Mouse (Mus musculus): Measurements from ENCODE around the gene Abtb1. TPM values are rescaled to one million over a fixed set of nuclear protein-coding genes. Genes with fewer than 3 reads are reported as not detected.

The Abtb1 gene
- polyA plus RNA-seq, 1 experiment from 2014 or later, result 57.7 TPM

DNA sequence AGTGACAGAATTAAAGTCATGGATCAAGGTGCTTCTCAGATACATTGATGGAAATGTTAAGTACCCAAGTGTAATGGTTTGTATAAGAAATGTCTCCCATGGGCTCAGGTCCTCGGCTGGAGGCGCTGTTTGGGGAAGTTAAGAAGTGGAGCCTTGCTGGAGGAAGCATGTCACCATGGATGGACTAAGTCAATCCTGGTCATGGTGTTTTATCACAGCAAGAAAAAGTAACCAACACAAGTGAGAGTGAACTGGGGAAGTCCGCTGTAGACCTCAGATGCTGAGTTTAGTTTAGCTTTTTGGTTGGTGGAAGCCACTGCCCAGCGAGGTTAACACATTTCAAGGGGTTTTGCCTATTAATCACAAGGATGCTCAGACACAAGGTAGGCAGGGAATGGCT is 12.2 kb downstream of the Abtb1 start:
- peaks cover 38% of the 10 kb centered on the region for H3K36me3 ChIP-seq (replicated peaks)
- no peak overlapping the region for H3K27ac ChIP-seq (replicated peaks)
- no peaks in the 10 kb centered on the region for H3K27me3 ChIP-seq
- 74% methylated on average over 4 of the region's 4 CpGs for WGBS (ENCODE audit: insufficient replicate concordance)
- no peak overlapping the region for H3K9ac ChIP-seq
- no peak overlapping the region for H3K4me2 ChIP-seq
- H3K4me3 ChIP-seq (replicated peaks), result no peak overlapping the region
- H3K4me1 ChIP-seq (replicated peaks), result peaks cover 53% of the 10 kb centered on the region
- no peaks in the 10 kb centered on the region for H3K9me3 ChIP-seq (replicated peaks)
- no peak for ATAC-seq (ENCODE audit: insufficient read depth)

DNA sequence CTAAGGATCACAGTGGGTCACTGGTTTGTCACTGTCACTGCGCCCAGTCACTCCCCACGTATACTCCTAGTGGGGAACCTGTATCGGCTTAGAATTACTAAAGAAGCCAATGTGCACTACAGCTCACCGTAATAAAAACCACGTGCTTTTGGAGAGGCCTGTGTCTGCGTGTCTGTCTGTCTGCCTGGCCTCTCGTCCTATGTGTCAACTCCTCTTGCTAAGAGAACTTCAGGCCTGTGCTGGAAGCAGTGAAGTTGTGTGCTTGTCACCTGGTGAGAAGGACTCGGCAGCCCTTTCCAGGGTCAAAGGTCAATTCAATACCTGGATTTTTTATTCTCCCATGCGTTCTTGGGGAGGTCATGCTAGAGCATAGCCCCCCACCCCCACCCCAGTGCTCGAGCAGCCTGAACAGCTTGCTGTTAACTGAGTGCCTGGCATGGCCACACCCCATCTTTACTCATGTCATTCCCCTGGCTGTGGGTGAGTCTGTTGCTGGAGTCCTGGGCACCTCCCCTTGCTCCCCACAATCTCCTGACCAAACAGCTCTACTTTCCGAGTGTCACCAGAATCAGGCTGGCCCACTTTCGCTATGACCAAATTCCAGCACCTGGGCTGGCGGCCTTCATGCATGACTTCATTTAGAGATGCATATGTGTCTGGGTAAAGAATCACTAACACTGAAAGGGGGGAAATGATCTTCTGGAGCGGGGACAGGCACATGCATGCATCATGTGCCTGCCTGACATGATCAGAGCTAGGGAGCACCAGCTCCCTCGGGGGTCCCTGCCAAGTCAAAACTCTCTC is 13.4 kb downstream of the Abtb1 start:
- H3K27ac ChIP-seq (replicated peaks), result no peak overlapping the region
- H3K36me3 ChIP-seq (replicated peaks), result peaks cover 50% of the 10 kb centered on the region
- H3K4me1 ChIP-seq (replicated peaks), result peaks cover 41% of the 10 kb centered on the region
- H3K9ac ChIP-seq, result no peak overlapping the region
- no peak overlapping the region for H3K4me3 ChIP-seq (replicated peaks)
- WGBS (ENCODE audit: insufficient replicate concordance), result 60% methylated on average over 15 of the region's 15 CpGs
- H3K9me3 ChIP-seq (replicated peaks), result no peaks in the 10 kb centered on the region
- no peak for ATAC-seq (ENCODE audit: insufficient read depth)
- H3K27me3 ChIP-seq, result no peaks in the 10 kb centered on the region
- no peak overlapping the region for H3K4me2 ChIP-seq

DNA sequence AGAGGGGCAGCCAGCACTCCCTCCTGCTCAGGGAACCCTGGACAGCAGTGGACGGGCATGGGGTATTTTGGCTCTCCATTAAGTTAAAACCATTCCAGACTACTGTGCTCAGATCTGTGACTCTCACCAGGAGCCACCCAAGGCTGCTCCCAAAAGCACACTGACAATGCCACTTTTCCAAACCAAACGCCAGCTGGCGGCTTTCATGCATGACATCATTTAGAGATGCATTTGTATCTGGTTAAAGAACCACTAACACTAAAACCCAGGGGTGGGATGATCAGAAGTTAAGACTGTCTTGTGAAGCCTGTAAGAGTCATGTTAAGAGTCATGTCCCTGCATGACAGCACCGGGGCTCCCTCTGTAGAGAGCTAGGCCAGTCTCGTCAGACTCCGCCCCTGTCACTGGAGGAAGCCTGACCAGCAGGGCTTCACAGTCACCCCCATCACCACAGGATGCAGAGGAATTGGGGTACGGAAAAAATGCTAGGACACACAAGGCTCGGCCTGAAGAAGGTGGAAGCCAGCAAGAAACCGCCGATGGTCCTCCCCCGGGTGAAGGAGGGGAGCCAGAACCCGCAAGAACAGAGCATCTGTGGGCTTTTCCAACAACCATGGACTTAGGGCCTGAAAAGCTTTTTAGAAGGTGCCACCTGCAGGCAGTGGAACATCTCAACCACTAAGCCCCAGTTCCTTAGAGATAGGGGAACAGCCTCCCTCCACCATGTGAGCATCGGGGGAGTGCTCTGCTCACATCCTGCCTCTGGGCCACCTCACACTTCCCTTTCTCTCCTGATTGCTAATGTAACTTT is 14.2 kb downstream of the Abtb1 start:
- Histone ChIP-seq H3K4me3 (replicated peaks) (no peak overlapping the region), H3K27me3 (no peaks in the 10 kb centered on the region), H3K9ac (no peak overlapping the region), H3K4me1 (replicated peaks) (peaks cover 33% of the 10 kb centered on the region), H3K9me3 (replicated peaks) (no peaks in the 10 kb centered on the region), H3K27ac (replicated peaks) (no peak overlapping the region), H3K36me3 (replicated peaks) (peaks cover 58% of the 10 kb centered on the region), H3K4me2 (no peak overlapping the region)
- no peak for ATAC-seq (ENCODE audit: insufficient read depth)
- WGBS (ENCODE audit: insufficient replicate concordance), result 55% methylated on average over 13 of the region's 13 CpGs

DNA sequence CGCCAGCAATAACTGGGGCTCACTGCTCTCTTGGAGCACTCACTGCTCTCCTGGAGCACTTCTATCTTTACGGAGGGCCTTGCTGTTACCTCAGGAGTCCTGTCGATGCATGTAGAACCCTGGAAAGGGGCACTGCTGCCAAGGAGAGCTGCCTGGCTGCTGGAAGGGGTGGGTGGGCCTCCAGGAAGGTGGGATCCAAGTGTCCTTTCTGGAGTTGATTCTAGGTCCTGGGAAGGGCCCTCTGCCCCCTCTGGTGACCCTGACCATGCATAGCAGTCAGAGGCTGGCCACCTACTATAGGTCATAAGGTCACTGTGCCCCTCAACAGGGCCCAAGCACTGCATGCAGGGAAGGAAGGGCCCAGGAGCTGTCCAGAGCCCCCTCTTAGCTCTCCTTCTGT is 14.8 kb downstream of the Abtb1 start:
- no peak for ATAC-seq (ENCODE audit: insufficient read depth)
- Histone ChIP-seq H3K36me3 (replicated peaks) (peaks cover 64% of the 10 kb centered on the region), H3K9me3 (replicated peaks) (no peaks in the 10 kb centered on the region), H3K4me3 (replicated peaks) (no peak overlapping the region), H3K4me2 (no peak overlapping the region), H3K4me1 (replicated peaks) (peaks cover 28% of the 10 kb centered on the region), H3K27ac (replicated peaks) (no peak overlapping the region), H3K27me3 (no peaks in the 10 kb centered on the region), H3K9ac (no peak overlapping the region)
- WGBS (ENCODE audit: insufficient replicate concordance), result 76% methylated on average over 3 of the region's 3 CpGs

DNA sequence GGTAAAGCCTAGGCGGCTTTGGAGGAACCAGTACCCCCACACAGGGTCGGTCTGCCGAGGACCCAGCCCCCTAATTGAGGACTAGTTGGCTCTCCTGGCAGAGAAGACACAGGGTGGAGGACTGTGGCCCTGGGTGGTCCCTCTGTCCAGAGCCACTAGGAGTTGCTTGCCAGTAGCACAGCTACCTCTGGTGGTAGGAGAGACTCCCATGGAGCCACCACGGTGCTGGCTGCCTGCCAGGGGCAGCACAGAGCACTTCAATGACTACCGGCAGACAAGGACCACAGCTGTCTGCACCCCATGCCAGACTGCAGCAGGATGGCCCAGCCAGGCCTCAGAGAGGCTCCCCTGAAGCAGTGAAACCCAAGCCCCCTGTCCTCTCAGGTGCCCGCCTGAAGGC is 15.2 kb downstream of the Abtb1 start:
- 40% methylated on average over 6 of the region's 6 CpGs for WGBS (ENCODE audit: insufficient replicate concordance)
- Histone ChIP-seq H3K4me3 (replicated peaks) (no peak overlapping the region), H3K36me3 (replicated peaks) (peaks cover 69% of the 10 kb centered on the region), H3K9ac (no peak overlapping the region), H3K27me3 (no peaks in the 10 kb centered on the region), H3K4me2 (no peak overlapping the region), H3K27ac (replicated peaks) (no peak overlapping the region), H3K9me3 (replicated peaks) (no peaks in the 10 kb centered on the region), H3K4me1 (replicated peaks) (peaks cover 25% of the 10 kb centered on the region)
- ATAC-seq (ENCODE audit: insufficient read depth), result no peak

DNA sequence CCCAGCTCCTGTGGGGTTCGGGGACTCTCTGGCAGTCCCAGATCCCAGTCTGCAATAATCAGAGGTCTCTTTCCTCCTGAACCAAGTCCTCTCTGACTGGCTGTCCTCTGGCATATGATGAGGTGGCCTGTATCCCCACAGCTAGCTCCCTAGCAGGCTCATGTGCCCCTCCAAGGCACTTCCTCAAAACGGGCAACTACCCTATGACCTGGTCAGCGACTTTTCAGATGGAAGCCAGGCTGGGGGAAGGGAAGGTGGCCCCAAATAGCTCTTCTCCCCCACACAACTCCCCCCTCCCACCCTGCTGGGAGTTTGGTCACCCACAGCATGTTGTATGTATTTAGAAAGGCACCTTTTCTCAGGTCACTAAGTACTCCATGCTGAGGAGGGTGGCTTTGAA is 15.7 kb downstream of the Abtb1 start:
- peaks cover 72% of the 10 kb centered on the region for H3K36me3 ChIP-seq (replicated peaks)
- no peak overlapping the region for H3K4me2 ChIP-seq
- no peaks in the 10 kb centered on the region for H3K27me3 ChIP-seq
- H3K4me3 ChIP-seq (replicated peaks), result no peak overlapping the region
- H3K4me1 ChIP-seq (replicated peaks), result peaks cover 22% of the 10 kb centered on the region
- no peak overlapping the region for H3K27ac ChIP-seq (replicated peaks)
- no peaks in the 10 kb centered on the region for H3K9me3 ChIP-seq (replicated peaks)
- no peak overlapping the region for H3K9ac ChIP-seq
- WGBS (ENCODE audit: insufficient replicate concordance), result 24% methylated on average over 3 of the region's 3 CpGs
- no peak for ATAC-seq (ENCODE audit: insufficient read depth)

DNA sequence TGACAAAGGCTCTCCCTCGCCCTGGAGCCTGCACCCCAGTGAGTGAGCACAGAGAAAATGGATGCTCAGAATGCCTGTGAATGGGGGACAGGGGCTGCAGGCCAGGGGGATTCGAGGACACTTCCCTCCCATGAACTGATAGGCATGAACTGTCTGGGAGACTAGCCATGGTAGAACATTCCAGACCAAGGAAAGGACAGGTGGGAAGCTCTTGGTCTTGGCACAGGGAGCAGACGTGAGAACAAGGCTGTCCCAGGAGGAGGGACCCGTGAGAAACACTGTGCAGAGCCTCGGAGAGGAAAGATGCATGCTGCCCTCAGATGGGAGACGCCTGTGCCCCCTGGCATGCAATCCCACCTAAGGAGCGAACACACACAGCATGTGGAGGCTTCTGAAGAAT is 17.6 kb downstream of the Abtb1 start:
- WGBS (ENCODE audit: insufficient replicate concordance), result 63% methylated on average over 7 of the region's 7 CpGs
- Histone ChIP-seq H3K4me1 (replicated peaks) (peaks cover 26% of the 10 kb centered on the region), H3K27ac (replicated peaks) (no peak overlapping the region), H3K36me3 (replicated peaks) (peaks cover 91% of the 10 kb centered on the region), H3K9ac (no peak overlapping the region), H3K27me3 (no peaks in the 10 kb centered on the region), H3K4me2 (no peak overlapping the region), H3K9me3 (replicated peaks) (no peaks in the 10 kb centered on the region), H3K4me3 (replicated peaks) (no peak overlapping the region)
- no peak for ATAC-seq (ENCODE audit: insufficient read depth)

DNA sequence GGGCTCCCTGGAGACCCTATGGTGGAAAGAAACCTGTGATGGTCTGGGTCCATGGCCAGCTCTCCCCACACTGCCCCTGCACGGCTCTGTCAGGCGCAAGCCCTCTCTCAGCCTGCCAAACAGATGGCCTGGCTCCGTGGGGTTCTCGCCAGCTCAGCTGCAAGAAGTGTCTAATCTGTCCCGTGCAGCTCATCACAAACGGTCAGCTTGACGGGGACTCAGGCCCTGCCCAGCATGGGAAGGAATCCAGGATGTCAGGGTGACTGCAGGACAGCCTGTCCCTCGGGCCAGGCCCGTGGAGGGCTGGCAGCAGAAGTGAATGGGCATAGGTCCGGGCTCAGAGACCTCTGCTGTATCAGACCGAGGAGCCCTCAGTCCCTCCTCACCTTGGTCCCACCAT is 19.9 kb downstream of the Abtb1 start:
- no peak overlapping the region for H3K9ac ChIP-seq
- WGBS (ENCODE audit: insufficient replicate concordance), result 73% methylated on average over 11 of the region's 11 CpGs
- peaks cover 92% of the 10 kb centered on the region for H3K36me3 ChIP-seq (replicated peaks)
- no peaks in the 10 kb centered on the region for H3K27me3 ChIP-seq
- H3K4me3 ChIP-seq (replicated peaks), result no peak overlapping the region
- no peaks in the 10 kb centered on the region for H3K9me3 ChIP-seq (replicated peaks)
- no peak for ATAC-seq (ENCODE audit: insufficient read depth)
- H3K4me2 ChIP-seq, result no peak overlapping the region
- peaks cover 15% of the 10 kb centered on the region; the same call in 1 of the 2 replicates for H3K4me1 ChIP-seq (replicated peaks)
- no peak overlapping the region for H3K27ac ChIP-seq (replicated peaks)

DNA sequence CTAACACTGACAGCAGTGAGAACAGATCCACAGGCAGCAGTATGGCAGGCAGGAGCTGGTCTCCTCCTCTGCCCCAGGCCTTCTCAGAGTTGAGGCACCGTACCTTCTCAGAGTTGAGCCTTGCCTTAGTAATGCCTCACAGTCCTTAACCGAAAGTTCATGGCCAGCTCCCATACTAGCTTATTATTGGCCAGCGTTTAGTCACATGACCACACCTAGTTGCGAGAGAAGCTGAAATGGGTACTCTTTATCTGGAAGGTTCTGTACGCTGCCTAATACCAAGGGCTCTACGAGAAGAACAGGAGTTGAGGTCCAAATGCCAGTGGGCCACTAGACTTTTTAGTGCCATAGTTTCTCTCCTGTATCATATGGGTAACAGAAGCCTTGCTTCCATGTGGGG is 20.5 kb downstream of the Abtb1 start:
- Histone ChIP-seq H3K27ac (replicated peaks) (peak overlapping the region; percentile 19; the same call in 1 of the 2 replicates), H3K9me3 (replicated peaks) (no peaks in the 10 kb centered on the region), H3K4me2 (no peak overlapping the region), H3K4me3 (replicated peaks) (no peak overlapping the region), H3K27me3 (no peaks in the 10 kb centered on the region), H3K36me3 (replicated peaks) (peaks cover 90% of the 10 kb centered on the region), H3K9ac (no peak overlapping the region), H3K4me1 (replicated peaks) (peaks cover 11% of the 10 kb centered on the region; the same call in 1 of the 2 replicates)
- 72% methylated on average over 6 of the region's 6 CpGs for WGBS (ENCODE audit: insufficient replicate concordance)
- no peak for ATAC-seq (ENCODE audit: insufficient read depth)

DNA sequence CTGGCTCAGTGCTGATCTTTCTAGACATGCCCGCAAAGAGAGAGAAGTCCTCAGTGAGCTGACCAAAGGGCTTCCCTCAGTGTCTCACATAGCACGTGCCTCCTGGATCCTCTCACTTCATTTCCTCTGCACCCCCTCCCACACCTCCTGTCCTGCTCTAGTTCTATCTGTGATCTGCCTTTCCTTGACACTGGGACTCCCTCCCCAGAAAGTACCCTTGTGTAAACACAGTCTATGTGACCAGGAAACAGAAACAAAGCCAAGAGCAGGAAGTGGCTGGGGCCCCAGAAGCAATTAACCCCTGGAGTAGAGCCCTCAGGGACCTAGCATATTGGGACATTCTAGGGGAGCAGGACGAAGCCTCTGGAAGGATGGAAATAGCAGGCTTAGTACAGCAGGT is 20.9 kb downstream of the Abtb1 start:
- Histone ChIP-seq H3K27ac (replicated peaks) (peak overlapping the region; percentile 19; the same call in 1 of the 2 replicates), H3K9ac (no peak overlapping the region), H3K4me2 (no peak overlapping the region), H3K4me1 (replicated peaks) (peaks cover 11% of the 10 kb centered on the region; the same call in 1 of the 2 replicates), H3K36me3 (replicated peaks) (peaks cover 90% of the 10 kb centered on the region), H3K27me3 (no peaks in the 10 kb centered on the region), H3K9me3 (replicated peaks) (no peaks in the 10 kb centered on the region), H3K4me3 (replicated peaks) (no peak overlapping the region)
- ATAC-seq (ENCODE audit: insufficient read depth), result no peak
- 37% methylated on average over 3 of the region's 3 CpGs for WGBS (ENCODE audit: insufficient replicate concordance)

DNA sequence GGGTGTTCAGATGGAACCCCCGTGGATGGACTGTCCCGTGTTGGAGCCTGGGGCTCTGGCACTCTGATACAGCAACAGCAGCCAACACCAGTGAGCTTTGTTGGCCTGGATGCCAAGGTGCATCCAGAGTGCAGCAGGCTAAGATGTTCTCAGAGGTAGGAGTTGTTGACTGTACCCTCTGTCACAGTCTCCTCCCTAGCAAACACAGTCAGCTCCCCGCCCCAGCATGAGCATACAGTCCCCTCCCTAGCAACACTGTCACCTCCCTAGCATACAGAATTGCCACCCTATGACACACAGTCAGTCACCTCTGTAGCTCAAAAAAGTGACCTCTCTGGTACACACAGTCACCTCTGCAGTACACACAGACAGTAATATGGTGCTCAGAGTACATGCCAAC is 24.9 kb downstream of the Abtb1 start:
- no peak overlapping the region for H3K9ac ChIP-seq
- H3K36me3 ChIP-seq (replicated peaks), result peaks cover 85% of the 10 kb centered on the region
- peaks cover 21% of the 10 kb centered on the region; the same call in 1 of the 2 replicates for H3K4me1 ChIP-seq (replicated peaks)
- no peak overlapping the region for H3K4me2 ChIP-seq
- no peak overlapping the region for H3K4me3 ChIP-seq (replicated peaks)
- no peaks in the 10 kb centered on the region for H3K9me3 ChIP-seq (replicated peaks)
- no peak for ATAC-seq (ENCODE audit: insufficient read depth)
- no peak overlapping the region for H3K27ac ChIP-seq (replicated peaks)
- no peaks in the 10 kb centered on the region for H3K27me3 ChIP-seq
- 82% methylated on average over 3 of the region's 3 CpGs for WGBS (ENCODE audit: insufficient replicate concordance)
